ENCODE assay signal across 19 mouse cellular contexts in the genomic region with DNA sequence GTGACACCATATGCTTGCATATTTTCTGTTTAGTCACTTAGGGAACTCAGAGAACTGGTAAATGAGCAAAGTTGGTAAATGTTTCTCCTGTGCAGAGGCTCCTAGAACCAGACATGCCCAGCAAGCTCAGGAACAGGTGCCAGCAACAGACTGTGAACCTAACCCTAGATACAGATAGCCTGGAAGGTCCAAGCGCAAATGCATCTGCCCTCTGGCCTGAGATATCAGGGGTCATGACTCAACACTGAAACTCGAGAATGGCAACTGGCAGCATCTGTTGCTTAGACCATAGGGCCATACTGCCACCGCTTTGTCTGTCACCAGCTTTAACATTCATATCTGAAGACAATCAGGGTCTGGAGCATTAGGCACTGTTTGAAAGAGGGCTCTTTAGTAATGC.
"Had no signal": no experiment of that assay in that cellular context is flagged by ENCODE, and none has a peak within 500 bp of the region (broad histone marks: within the 10 kb centered on the region; RNA-seq: fewer than 3 reads in every experiment).

No protein-coding gene starts in this region.

- H3K27ac ChIP-seq: macrophage; midbrain, embryonic 13.5 days; midbrain, embryonic 15.5 days; neural tube, embryonic 13.5 days; neural tube, embryonic 15.5 days had no signal

- DNase-seq: lung, adult 18-20 months; lung, embryonic 14.5 days; lung, postnatal 14 days; lung, postnatal 36 days; retina, postnatal 1 day; right cerebral cortex, adult 18-20 months; right cerebral cortex, postnatal 25 days; right cerebral cortex, postnatal 4 days; spleen, adult 18-20 months; thymus, adult 18-20 months; thymus, postnatal 25 days; thymus, postnatal 4 days had no signal

- H3K36me3 ChIP-seq: midbrain, embryonic 13.5 days; midbrain, embryonic 15.5 days; neural tube, embryonic 13.5 days; neural tube, embryonic 15.5 days had no signal

- H3K9me3 ChIP-seq: megakaryocyte, embryonic 14.5 days; midbrain, embryonic 13.5 days; midbrain, embryonic 15.5 days; neural tube, embryonic 13.5 days; neural tube, embryonic 15.5 days had no signal

- H3K9ac ChIP-seq: lung, embryonic 14.5 days; midbrain, embryonic 13.5 days; midbrain, embryonic 15.5 days; neural tube, embryonic 13.5 days; neural tube, embryonic 15.5 days had no signal

- ATAC-seq: midbrain, embryonic 13.5 days; midbrain, embryonic 15.5 days had no signal

- H3K27me3 ChIP-seq: midbrain, embryonic 13.5 days; midbrain, embryonic 15.5 days; neural tube, embryonic 13.5 days; neural tube, embryonic 15.5 days had no signal

- H3K4me1 ChIP-seq: megakaryocyte, embryonic 14.5 days had no signal

- H3K4me2 ChIP-seq: lung, embryonic 14.5 days; midbrain, embryonic 11.5 days; midbrain, embryonic 13.5 days; midbrain, embryonic 15.5 days; neural tube, embryonic 13.5 days; neural tube, embryonic 15.5 days had no signal

- H3K4me3 ChIP-seq: megakaryocyte, embryonic 14.5 days; midbrain, embryonic 13.5 days; midbrain, embryonic 15.5 days; neural tube, embryonic 13.5 days; neural tube, embryonic 15.5 days had no signal
